Mouse (Mus musculus): Measurements from ENCODE around the gene Dnm1. TPM values are rescaled to one million over a fixed set of nuclear protein-coding genes. Genes with fewer than 3 reads are reported as not detected.
A peak's percentile ranks its signal among the peaks of the same experiment; 100 is the strongest.

Gene Dnm1
- polyA plus RNA-seq, 1 experiment from 2014 or later = 5.0 TPM

- Histone ChIP-seq H3K9ac (replicated peaks; ENCODE audit: low read depth) (peak overlapping the region; percentile 77), H3K27ac (ENCODE audit: low read length) (no peak overlapping the region), H3K4me3 (ENCODE audit: low read depth, low read length) (peak overlapping the region; percentile 80), H3K4me2 (replicated peaks; ENCODE audit: low read depth, low read length) (peak overlapping the region; percentile 76), H3K4me1 (ENCODE audit: insufficient read depth, low read depth, low read length) (peaks cover 9% of the 10 kb centered on the region; the same call in 1 of the 2 replicates), H3K36me3 (ENCODE audit: insufficient read depth, low read length) (no peaks in the 10 kb centered on the region; the same call in 1 of the 2 replicates), H3K27me3 (replicated peaks; ENCODE audit: insufficient read depth, low read length) (no peaks in the 10 kb centered on the region), H3K9me3 (ENCODE audit: low read length) (no peaks in the 10 kb centered on the region)
- no peak for DNase-seq (ENCODE audit: low spot score)
- TF ChIP-seq CTCF (IDR thresholded peaks at IDR 0.05) (no peak), EP300 (IDR thresholded peaks at IDR 0.05) (no peak)
- no peak for ATAC-seq
- 46% methylated on average over 6 of the region's 6 CpGs for WGBS
These were observed 94.1 kb downstream of the Dnm1 start for GRCm38 (mm10) chr2:32258887-32259533.

Small RNAs within 50 kb of the gene (microRNA-seq; reads per million reads assigned to microRNA genes)
- not detected for gene Gm23363
- 310 reads per million, percentile 62 among the genes with 10 or more reads in this experiment for gene Mir199b

Other genes with a start within 250 kb of the Dnm1 start
- 21.2 and 24.6 TPM in 2 replicates for gene Prrc2b, start 202.3 kb downstream of the Dnm1 start, polyA plus RNA-seq (2015; fragmentation: Nextera tagmentation; extraction: Ambion mirVana)
- gene Pomt1, start 116.7 kb downstream of the Dnm1 start, polyA plus RNA-seq (2015; fragmentation: Nextera tagmentation; extraction: Ambion mirVana) = 9.2 TPM in 2 replicates
- 50.9 and 57.7 TPM in 2 replicates for gene Uck1, start 93.2 kb downstream of the Dnm1 start, polyA plus RNA-seq (2015; fragmentation: Nextera tagmentation; extraction: Ambion mirVana)
- gene Golga2, start 66.0 kb downstream of the Dnm1 start, polyA plus RNA-seq (2015; fragmentation: Nextera tagmentation; extraction: Ambion mirVana) = 20.0 and 21.9 TPM in 2 replicates
- 290 and 299 TPM in 2 replicates for gene Swi5, start 65.3 kb downstream of the Dnm1 start, polyA plus RNA-seq (2015; fragmentation: Nextera tagmentation; extraction: Ambion mirVana)
- 20.1 and 20.4 TPM in 2 replicates for gene Ciz1, start 1.0 kb downstream of the Dnm1 start, polyA plus RNA-seq (2015; fragmentation: Nextera tagmentation; extraction: Ambion mirVana)
- gene 1110008P14Rik, start 28.6 kb upstream of the Dnm1 start, polyA plus RNA-seq (2015; fragmentation: Nextera tagmentation; extraction: Ambion mirVana) = 73.4 and 78.1 TPM in 2 replicates
- gene Lcn2, start 34.9 kb upstream of the Dnm1 start, polyA plus RNA-seq (2015; fragmentation: Nextera tagmentation; extraction: Ambion mirVana) = 223 and 355 TPM in 2 replicates
- gene Ptges2, start 42.6 kb upstream of the Dnm1 start, polyA plus RNA-seq (2015; fragmentation: Nextera tagmentation; extraction: Ambion mirVana) = 21.8 and 22.9 TPM in 2 replicates
- gene Naif1, start 97.1 kb upstream of the Dnm1 start, polyA plus RNA-seq (2015; fragmentation: Nextera tagmentation; extraction: Ambion mirVana) = 4.1 and 4.6 TPM in 2 replicates
- gene Slc25a25, start 98.1 kb upstream of the Dnm1 start, polyA plus RNA-seq (2015; fragmentation: Nextera tagmentation; extraction: Ambion mirVana) = 16.7 and 21.5 TPM in 2 replicates
- 8.0 and 8.4 TPM in 2 replicates for gene Fam102a, start 182.0 kb upstream of the Dnm1 start, polyA plus RNA-seq (2015; fragmentation: Nextera tagmentation; extraction: Ambion mirVana)
- 103 and 112 TPM in 2 replicates for gene Dpm2, start 217.5 kb upstream of the Dnm1 start, polyA plus RNA-seq (2015; fragmentation: Nextera tagmentation; extraction: Ambion mirVana)
- not detected in 2 replicates for gene Pip5kl1, start 221.5 kb upstream of the Dnm1 start, polyA plus RNA-seq (2015; fragmentation: Nextera tagmentation; extraction: Ambion mirVana)
- gene 9430097D07Rik, start 222.3 kb upstream of the Dnm1 start, polyA plus RNA-seq (2015; fragmentation: Nextera tagmentation; extraction: Ambion mirVana) = not detected in 2 replicates
- 32.0 and 38.9 TPM in 2 replicates for gene St6galnac4, start 233.8 kb upstream of the Dnm1 start, polyA plus RNA-seq (2015; fragmentation: Nextera tagmentation; extraction: Ambion mirVana)
- gene St6galnac6, start 246.4 kb upstream of the Dnm1 start, polyA plus RNA-seq (2015; fragmentation: Nextera tagmentation; extraction: Ambion mirVana) = 13.4 and 14.4 TPM in 2 replicates

Measured in lung, postnatal 0 days (tissue).